Mouse (Mus musculus) liver, embryonic 14.5 days (tissue): ENCODE data around the gene Aldh6a1.

Experiments
- CTCF ChIP-seq: IDR thresholded peaks from 2 replicates; pipeline ENCODE4 v1.5.1; 2016; ENCODE audit warnings: antibody characterized with exemption, low read depth, control low read depth
- EP300 ChIP-seq: IDR thresholded peaks from 2 replicates; pipeline ENCODE4 v1.6.1; 2016; ENCODE audit warnings: antibody characterized with exemption, low read depth

DNA sequence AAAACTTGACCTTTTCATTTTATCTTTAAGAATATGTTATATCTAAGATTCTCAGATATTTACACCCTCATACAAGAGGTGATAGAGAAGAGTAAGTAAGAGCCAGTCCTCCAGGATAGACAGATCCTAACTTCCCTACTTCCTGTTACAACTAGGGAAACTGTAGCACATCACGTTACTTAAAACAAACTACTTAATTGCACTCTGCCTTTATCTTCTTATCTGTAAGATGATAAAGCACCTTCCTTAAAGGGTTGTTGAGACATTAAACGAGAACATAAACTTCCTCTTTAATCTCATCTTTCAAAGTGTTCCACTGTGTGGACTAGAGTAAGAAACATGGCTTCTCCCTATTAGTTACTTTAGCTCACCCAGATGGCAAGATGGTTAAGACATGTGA, 12.1 kb downstream of the Aldh6a1 start:
- TF ChIP-seq CTCF, result no peak
- TF ChIP-seq EP300, result no peak
